Mouse (Mus musculus) monocyte, adult 59 days (primary cell): ENCODE measurements around the gene Gm10337. TPM values are rescaled to one million over a fixed set of nuclear protein-coding genes. Genes with fewer than 3 reads are reported as not detected.

ENCODE experiments used
- total RNA-seq, 2 experiments: library from RNA; stranded (reverse); gene quantifications; one replicate each; pipeline ENCODE4 v1.2.4; 2023

The Gm10337 gene
- 10 to 100 TPM in 1 of 2 experiments, 1 to 10 TPM in 1; 7.0 to 10.1 TPM for total RNA-seq

DNA sequence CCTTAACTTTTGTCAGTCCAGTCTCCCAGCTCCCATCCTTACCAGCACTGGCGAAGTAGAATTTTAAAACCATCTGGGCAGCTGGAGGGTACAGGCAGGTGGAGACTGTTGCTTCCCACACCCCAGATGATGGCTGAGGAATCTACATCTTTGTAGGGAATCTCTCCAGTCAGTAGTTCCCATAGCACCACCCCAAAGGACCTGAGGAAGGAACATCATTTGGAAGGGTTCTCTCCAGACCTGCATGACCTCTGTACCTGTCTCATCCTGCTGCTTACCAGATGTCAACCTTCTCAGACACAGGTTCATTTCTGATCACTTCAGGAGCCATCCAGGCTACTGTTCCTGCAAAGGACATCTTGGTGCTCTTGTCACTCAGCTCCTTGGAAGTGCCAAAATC lies at the start of gene Gm10337:
Gm10337 (plus strand) TSS at position 276 of the 400 bp plus-strand sequence.

GRCm38 (mm10) chr15:102458904-102459317 lies 44.6 kb upstream of the Gm10337 start, which contains the start of gene Prr13:
Prr13 (plus strand) TSS chr15:102459028.

DNA sequence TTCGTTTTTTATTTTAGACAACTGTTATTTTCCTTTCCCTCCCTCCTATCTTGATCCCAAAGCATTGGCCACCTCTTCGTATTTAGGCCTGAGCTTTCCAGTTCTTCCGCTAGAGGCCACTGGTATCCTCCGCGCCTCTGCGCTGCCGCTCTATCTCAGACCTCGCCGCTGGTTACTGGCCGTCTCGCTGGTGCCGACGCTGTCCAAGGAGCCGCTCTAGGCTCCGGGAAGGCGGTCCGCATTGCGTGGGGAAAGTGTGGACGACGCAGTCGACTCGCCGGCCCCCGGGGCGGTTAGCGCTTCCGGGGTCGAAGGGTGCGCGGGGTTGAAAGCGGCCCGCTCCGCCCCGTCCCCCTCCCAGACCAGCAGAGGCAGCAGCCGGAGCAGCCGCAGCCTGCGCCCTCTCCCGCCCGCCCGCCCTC lies 33.3 kb upstream of the Gm10337 start, which contains the start of gene Pcbp2:
Pcbp2 (plus strand) TSS at position 357 of the 422 bp plus-strand sequence.

DNA sequence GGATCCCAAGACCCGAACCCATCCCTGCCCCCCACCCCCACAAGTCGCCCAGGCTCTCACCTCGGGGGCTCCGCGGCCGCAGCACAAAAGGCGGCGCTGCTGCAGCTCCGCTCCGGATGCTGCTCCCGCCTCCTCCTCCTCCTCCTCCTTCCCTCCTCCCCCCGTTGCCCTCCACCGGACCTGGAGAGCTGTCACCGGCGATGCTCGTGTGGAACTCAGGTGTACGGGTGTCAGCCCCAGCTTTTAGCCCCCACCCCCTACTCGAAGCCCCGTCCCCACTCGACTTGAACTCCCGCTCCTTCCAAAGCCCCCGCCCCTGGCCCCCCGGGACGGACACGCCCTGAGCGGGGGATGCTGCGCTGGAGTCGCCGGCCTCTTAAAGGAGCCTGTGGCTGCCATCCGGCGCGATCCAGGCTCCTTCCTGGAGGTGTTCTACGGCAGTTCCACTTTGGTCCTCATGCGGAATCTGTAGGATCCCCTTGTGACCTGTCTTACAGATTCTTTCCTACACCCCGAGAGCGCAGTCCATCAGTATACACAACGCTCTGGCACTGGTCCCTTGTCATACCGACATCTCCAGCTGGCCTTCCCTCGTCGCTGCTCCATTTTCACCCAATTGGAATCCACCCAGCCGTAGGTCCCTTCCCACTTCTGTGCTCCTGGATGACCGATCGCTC lies 13.3 kb downstream of the Gm10337 start, which contains the start of gene Map3k12:
Map3k12 (minus strand) TSS at position 337 of the 677 bp plus-strand sequence.

GRCm38 (mm10) chr15:102517976-102518858 lies 14.7 kb downstream of the Gm10337 start, which contains the start of gene Tarbp2:
Tarbp2 (plus strand) TSS chr15:102518192.

DNA sequence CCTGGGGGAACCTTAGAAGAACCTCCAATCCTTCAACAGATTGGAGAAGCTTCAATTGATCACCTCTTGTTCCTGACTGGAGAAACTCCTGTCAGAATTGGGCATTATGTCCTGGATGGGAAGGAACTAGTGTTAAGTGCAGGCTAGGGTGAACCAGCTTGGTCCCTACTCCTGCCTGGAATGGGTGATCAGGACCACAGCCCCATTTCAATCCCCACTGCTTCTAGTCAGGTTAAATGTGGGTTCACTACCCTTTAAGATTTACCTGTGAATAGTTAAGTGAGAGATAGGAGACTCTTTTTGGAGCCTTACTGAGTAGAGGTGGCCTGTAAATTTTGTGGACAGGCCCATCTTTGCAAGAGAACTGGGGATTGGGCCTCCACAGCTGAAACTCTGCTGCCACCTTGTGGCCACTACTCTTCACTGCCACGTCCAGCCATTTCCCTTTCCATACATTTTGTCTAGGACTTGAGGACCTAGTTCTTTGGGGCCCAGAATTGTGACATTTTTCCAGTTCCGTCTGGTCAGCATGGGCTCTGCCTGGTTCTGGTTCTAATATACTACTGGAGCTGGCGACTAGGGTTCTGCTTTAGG lies 21.5 kb downstream of the Gm10337 start, which contains the start of gene Npff:
Npff (minus strand) TSS at position 51 of the 594 bp plus-strand sequence.

Other genes with a start within 250 kb of the Gm10337 start
- 10 to 100 TPM; 92.1 to 98.7 TPM for gene Rarg, start 246.2 kb upstream of the Gm10337 start, total RNA-seq
- gene Gm9918, start 233.2 kb upstream of the Gm10337 start, total RNA-seq = not detected
- 10 to 100 TPM; 61.9 to 62.3 TPM for gene Mfsd5, start 224.3 kb upstream of the Gm10337 start, total RNA-seq
- 1 to 10 TPM; 6.8 to 7.2 TPM for gene Espl1, start 207.5 kb upstream of the Gm10337 start, total RNA-seq
- gene Pfdn5, start 177.6 kb upstream of the Gm10337 start, total RNA-seq = 100 to 1,000 TPM; 450 to 458 TPM
- gene Myg1, start 172.0 kb upstream of the Gm10337 start, total RNA-seq = 10 to 100 TPM; 30.1 to 40.6 TPM
- 10 to 100 TPM; 24.3 to 28.5 TPM for gene Aaas, start 153.0 kb upstream of the Gm10337 start, total RNA-seq
- not detected for gene Sp7, start 136.5 kb upstream of the Gm10337 start, total RNA-seq
- 100 to 1,000 TPM; 147 to 181 TPM for gene Sp1, start 97.6 kb upstream of the Gm10337 start, total RNA-seq
- not detected for gene Amhr2, start 58.4 kb upstream of the Gm10337 start, total RNA-seq
- 100 to 1,000 TPM; 272 to 309 TPM for gene Prr13, start 44.7 kb upstream of the Gm10337 start, total RNA-seq
- 100 to 1,000 TPM; 637 to 654 TPM for gene Pcbp2, start 33.2 kb upstream of the Gm10337 start, total RNA-seq
- gene Map3k12, start 13.3 kb downstream of the Gm10337 start, total RNA-seq = under 1 TPM; 0.55 to 0.82 TPM
- 10 to 100 TPM; 22.3 to 28.1 TPM for gene Tarbp2, start 14.5 kb downstream of the Gm10337 start, total RNA-seq
- gene Npff, start 21.2 kb downstream of the Gm10337 start, total RNA-seq = 10 to 100 TPM in 1 of 2 experiments, 1 to 10 TPM in 1; 8.2 to 11.4 TPM
- gene Gm28047, start 121.3 kb downstream of the Gm10337 start, total RNA-seq = 1 to 10 TPM in 1 of 2 experiments, not detected in 1; 4.6 TPM
- 100 to 1,000 TPM; 122 to 129 TPM for gene Atf7, start 121.7 kb downstream of the Gm10337 start, total RNA-seq
- gene Atp5g2, start 168.6 kb downstream of the Gm10337 start, total RNA-seq = 1 to 10 TPM in 1 of 2 experiments, under 1 TPM in 1; 0.91 to 1.7 TPM
- gene Calcoco1, start 218.5 kb downstream of the Gm10337 start, total RNA-seq = 10 to 100 TPM; 33.0 to 34.0 TPM